Mouse (Mus musculus) embryonic facial prominence, embryonic 11.5 days (tissue): ENCODE data around the gene Abl1. TPM values are rescaled to one million over a fixed set of nuclear protein-coding genes. Genes with fewer than 3 reads are reported as not detected.

ENCODE experiments used
- ATAC-seq: fragments of 200-750 bp; cut with Nextera tagmentation; replicated peaks from 2 replicates; pipeline ENCODE4 v1.8.0; 2017; ENCODE audit warnings: low read depth; ENCODE audit not compliant: insufficient number of reproducible peaks, low FRiP score, low TSS enrichment
- DNase-seq: peaks from one replicate; pipeline ENCODE4 v3.0.0-alpha.2; 2015; ENCODE audit warnings: low spot score
- H3K27ac ChIP-seq: fragments of 300-500 bp; sonication (generic); replicated peaks from 2 replicates; pipeline ENCODE4 v1.5.1; 2014; ENCODE audit warnings: mild to moderate bottlenecking, low read depth, low read length, control low read depth
- H3K27me3 ChIP-seq: fragments of 300-500 bp; sonication (generic); 2 replicates; pipeline ENCODE4 v1.6.1; 2014; ENCODE audit warnings: mild to moderate bottlenecking, low read length, moderate library complexity, mixed read lengths; ENCODE audit not compliant: control insufficient read depth, insufficient read depth
- H3K36me3 ChIP-seq: fragments of 300-500 bp; sonication (generic); replicated peaks from 2 replicates; pipeline ENCODE4 v1.6.1; 2014; ENCODE audit warnings: low read depth, mild to moderate bottlenecking, low read length, moderate library complexity, mixed read lengths; ENCODE audit not compliant: control insufficient read depth, insufficient read depth
- H3K4me1 ChIP-seq: fragments of 300-500 bp; sonication (generic); 2 replicates; pipeline ENCODE4 v1.6.1; 2014; ENCODE audit warnings: low read length, mixed read lengths; ENCODE audit not compliant: control insufficient read depth, insufficient read depth
- H3K4me2 ChIP-seq: fragments of 300-500 bp; sonication (generic); 2 replicates; pipeline ENCODE4 v1.6.1; 2014; ENCODE audit warnings: low read depth, mild to moderate bottlenecking, control low read depth, low read length, moderate library complexity
- H3K4me3 ChIP-seq: fragments of 300-500 bp; sonication (generic); 2 replicates; pipeline ENCODE4 v1.5.1; 2014; ENCODE audit warnings: low read depth, low read length, control low read depth
- H3K9ac ChIP-seq: fragments of 300-500 bp; sonication (generic); replicated peaks from 2 replicates; pipeline ENCODE4 v1.6.1; 2014; ENCODE audit warnings: mild to moderate bottlenecking, control low read depth, low read length
- H3K9me3 ChIP-seq: fragments of 300-500 bp; sonication (generic); replicated peaks from 2 replicates; pipeline ENCODE4 v1.6.1; 2016; ENCODE audit warnings: mild to moderate bottlenecking, low read length, inconsistent platforms, mixed read lengths; ENCODE audit not compliant: control insufficient read depth
- WGBS: fragments of 180-500 bp; shearing (Covaris S2); extraction: QIAGEN DNeasy Blood & Tissue Kit; methylation state at CpG from one replicate; pipeline ENCODE4 v1.1.7; 2014; 5-methylcytosine and 5-hydroxymethylcytosine counted together
- polyA plus RNA-seq: library from polyadenylated mRNA; unstranded; fragments of >200 nt; fragmentation: Nextera tagmentation; extraction: Ambion mirVana; gene quantifications from 2 replicates; pipeline ENCODE4 v1.2.1, GENCODE M21; 2014

The Abl1 gene
- polyA plus RNA-seq, 1 experiment from 2014 or later = 39.5 TPM

DNA sequence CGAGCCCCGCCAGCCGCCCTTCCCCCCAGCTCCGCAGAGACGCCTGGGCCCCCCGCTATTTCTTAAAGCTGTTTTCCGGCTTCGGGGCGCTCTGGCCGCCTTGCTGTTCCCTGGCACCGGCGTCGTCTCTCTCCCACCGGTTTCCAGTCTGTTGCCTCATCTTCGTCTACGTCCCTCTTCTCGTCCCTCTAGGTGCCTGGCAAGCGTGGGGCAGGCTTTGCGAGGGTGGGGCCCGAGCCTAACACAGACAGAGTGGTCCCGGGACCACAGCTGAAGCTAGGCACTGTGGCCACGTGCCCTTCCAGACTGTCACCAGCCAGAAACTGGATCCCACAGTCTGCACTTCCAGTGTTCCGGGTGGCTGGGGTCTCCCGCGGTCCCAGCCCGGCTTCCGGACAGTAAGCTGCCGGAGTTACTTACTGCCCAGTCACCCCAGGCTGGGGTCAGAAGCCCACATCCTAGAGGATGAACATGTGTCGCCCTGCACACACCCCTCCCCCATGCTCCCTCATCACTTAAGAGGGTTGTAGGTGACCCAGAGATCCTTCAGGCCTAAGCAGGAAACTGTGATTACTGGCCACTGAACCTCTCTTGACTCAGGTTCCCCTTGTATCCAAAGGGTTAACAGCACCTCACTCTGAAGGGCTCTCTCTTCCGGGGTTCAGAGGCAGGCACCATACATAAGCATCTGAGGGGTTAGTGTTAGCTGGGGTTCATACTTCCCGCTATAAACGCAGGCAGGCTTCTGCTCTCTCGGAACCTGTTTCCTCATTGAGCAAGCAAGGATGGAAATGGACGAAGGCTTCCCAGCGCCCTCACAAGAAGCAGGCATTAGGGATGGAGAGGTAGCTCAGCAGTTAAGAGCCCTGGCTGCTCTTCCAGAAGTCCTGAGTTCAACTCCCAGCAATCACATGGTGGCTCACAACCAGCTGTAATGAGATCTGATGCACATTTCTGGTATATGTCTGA is 158.8 kb downstream of the Abl1 start:
- Histone ChIP-seq H3K9me3 (no peaks in the 10 kb centered on the region), H3K4me1 (peaks cover 17% of the 10 kb centered on the region), H3K27me3 (peaks cover 29% of the 10 kb centered on the region), H3K4me2 (peak overlapping the region; percentile 96), H3K36me3 (no peaks in the 10 kb centered on the region), H3K27ac (no peak overlapping the region), H3K4me3 (peak overlapping the region; percentile 53), H3K9ac (peak overlapping the region; percentile 44)
- 2% methylated on average over 35 of the region's 35 CpGs for WGBS
- DNase-seq = peak; percentile 33
- no peak for ATAC-seq

GRCm38 (mm10) chr2:31847908-31848307 is 159.7 kb downstream of the Abl1 start:
- H3K4me3 ChIP-seq = no peak overlapping the region
- H3K36me3 ChIP-seq = no peaks in the 10 kb centered on the region
- H3K4me1 ChIP-seq = peaks cover 17% of the 10 kb centered on the region
- H3K27ac ChIP-seq = no peak overlapping the region
- no peak for ATAC-seq
- peaks cover 29% of the 10 kb centered on the region for H3K27me3 ChIP-seq
- no peak overlapping the region for H3K4me2 ChIP-seq
- 20% methylated on average over 6 of the region's 6 CpGs for WGBS
- no peak overlapping the region for H3K9ac ChIP-seq
- peak; percentile 49 for DNase-seq
- H3K9me3 ChIP-seq = no peaks in the 10 kb centered on the region

GRCm38 (mm10) chr2:31850141-31850540 is 162.0 kb downstream of the Abl1 start:
- WGBS = 34% methylated on average over 12 of the region's 12 CpGs
- Histone ChIP-seq H3K9ac (no peak overlapping the region), H3K27ac (no peak overlapping the region), H3K4me1 (peaks cover 15% of the 10 kb centered on the region), H3K9me3 (no peaks in the 10 kb centered on the region), H3K36me3 (no peaks in the 10 kb centered on the region), H3K4me2 (no peak overlapping the region), H3K27me3 (peaks cover 21% of the 10 kb centered on the region), H3K4me3 (no peak overlapping the region)
- ATAC-seq = no peak
- no peak for DNase-seq

Other genes starting within 250 kb of the Abl1 start
- gene Ass1, start 218.2 kb upstream of the Abl1 start, polyA plus RNA-seq = 11.2 and 14.5 TPM in 2 replicates
- 89.2 and 107 TPM in 2 replicates for gene Fubp3, start 115.7 kb upstream of the Abl1 start, polyA plus RNA-seq
- 4.5 and 6.2 TPM in 2 replicates for gene Prdm12, start 48.3 kb upstream of the Abl1 start, polyA plus RNA-seq
- 77.3 and 82.1 TPM in 2 replicates for gene Exosc2, start 17.7 kb upstream of the Abl1 start, polyA plus RNA-seq
- gene Qrfp, start 122.2 kb downstream of the Abl1 start, polyA plus RNA-seq = 0.14 and 0.22 TPM in 2 replicates
- gene Fibcd1, start 157.6 kb downstream of the Abl1 start, polyA plus RNA-seq = 0.11 and 0.14 TPM in 2 replicates
- 0.84 and 1.2 TPM in 2 replicates for gene Lamc3, start 198.9 kb downstream of the Abl1 start, polyA plus RNA-seq